Mouse (Mus musculus): ENCODE measurements around the gene Scg3.

GRCm38 (mm10) chr9:75630823-75631454 lies 52.9 kb downstream of the Scg3 start:
- TF ChIP-seq POLR2A (IDR thresholded peaks at IDR 0.05; ENCODE audit: borderline replicate concordance, extremely low read depth, low read depth, low read length) (no peak), CTCF (IDR thresholded peaks at IDR 0.05; ENCODE audit: insufficient read depth, low read length) (no peak)

Data from lung, adult 2 months (tissue).